In genomic region chr5:147293127-147293910, GRCm38 (mm10) we compare ENCODE assay signal across 8 mouse cellular contexts. TPM values are rescaled to one million over a fixed set of nuclear protein-coding genes. Genes with fewer than 3 reads are reported as not detected.
DNase-seq lines count a peak whose midpoint lies in the region; ATAC-seq lines count a peak whose summit lies in the region.

No protein-coding gene starts in this region.

- H3K36me3 ChIP-seq in intestine, embryonic 15.5 days, result no peaks in the 10 kb centered on the region
- H3K36me3 ChIP-seq in limb, embryonic 15.5 days, result no peaks in the 10 kb centered on the region
- no peaks in the 10 kb centered on the region for H3K36me3 ChIP-seq in midbrain, embryonic 15.5 days (replicated peaks)
- H3K36me3 ChIP-seq in stomach, embryonic 15.5 days, result no peaks in the 10 kb centered on the region

- peak; percentile 84 for ATAC-seq in frontal cortex, adult (ENCODE audit: low TSS enrichment)
- ATAC-seq in intestine, embryonic 15.5 days, result peak; percentile 83
- peak; percentile 55; the same call in 1 of the 2 replicates for ATAC-seq in limb, embryonic 15.5 days (ENCODE audit: insufficient number of reproducible peaks, low FRiP score, low TSS enrichment, low read depth)
- peak; percentile 48; the same call in 1 of the 2 replicates for ATAC-seq in midbrain, embryonic 15.5 days (replicated peaks)
- peak; percentile 85 for ATAC-seq in stomach, embryonic 15.5 days (ENCODE audit: insufficient read depth, low FRiP score, low read depth)

- H3K9me3 ChIP-seq in intestine, embryonic 15.5 days, result no peaks in the 10 kb centered on the region
- H3K9me3 ChIP-seq in limb, embryonic 15.5 days, result no peaks in the 10 kb centered on the region
- H3K9me3 ChIP-seq in midbrain, embryonic 15.5 days, result no peaks in the 10 kb centered on the region
- no peaks in the 10 kb centered on the region for H3K9me3 ChIP-seq in stomach, embryonic 15.5 days

- H3K4me2 ChIP-seq in intestine, embryonic 15.5 days (replicated peaks), result peak overlapping the region; percentile 43
- no peak overlapping the region for H3K4me2 ChIP-seq in limb, embryonic 15.5 days
- H3K4me2 ChIP-seq in midbrain, embryonic 15.5 days, result no peak overlapping the region
- H3K4me2 ChIP-seq in stomach, embryonic 15.5 days, result 0 out of 2 replicates have a peak overlapping the region, but pooled peaks have one; percentile 26

- H3K4me3 ChIP-seq in intestine, embryonic 15.5 days (replicated peaks), result no peak overlapping the region
- no peak overlapping the region for H3K4me3 ChIP-seq in limb, embryonic 15.5 days
- no peak overlapping the region for H3K4me3 ChIP-seq in midbrain, embryonic 15.5 days
- no peak overlapping the region for H3K4me3 ChIP-seq in stomach, embryonic 15.5 days (replicated peaks)

- no peak overlapping the region for H3K9ac ChIP-seq in intestine, embryonic 15.5 days
- no peak overlapping the region for H3K9ac ChIP-seq in limb, embryonic 15.5 days
- H3K9ac ChIP-seq in midbrain, embryonic 15.5 days, result no peak overlapping the region
- no peak overlapping the region for H3K9ac ChIP-seq in stomach, embryonic 15.5 days

- peaks cover 17% of the 10 kb centered on the region for H3K4me1 ChIP-seq in intestine, embryonic 15.5 days (replicated peaks)
- H3K4me1 ChIP-seq in limb, embryonic 15.5 days, result peaks cover 7% of the 10 kb centered on the region
- peaks cover 3% of the 10 kb centered on the region; the same call in 1 of the 2 replicates for H3K4me1 ChIP-seq in midbrain, embryonic 15.5 days
- 0 out of 2 replicates have a peak, but pooled peaks cover 10% of the 10 kb centered on the region for H3K4me1 ChIP-seq in stomach, embryonic 15.5 days

- H3K27me3 ChIP-seq in intestine, embryonic 15.5 days (replicated peaks), result peaks cover 29% of the 10 kb centered on the region
- H3K27me3 ChIP-seq in limb, embryonic 15.5 days, result peaks cover 60% of the 10 kb centered on the region
- peaks cover 62% of the 10 kb centered on the region for H3K27me3 ChIP-seq in midbrain, embryonic 15.5 days (replicated peaks)
- peaks cover 38% of the 10 kb centered on the region for H3K27me3 ChIP-seq in stomach, embryonic 15.5 days (replicated peaks)

- peak overlapping the region; percentile 81 for H3K27ac ChIP-seq in intestine, embryonic 15.5 days
- no peak overlapping the region for H3K27ac ChIP-seq in limb, embryonic 15.5 days
- no peak overlapping the region for H3K27ac ChIP-seq in midbrain, embryonic 15.5 days
- H3K27ac ChIP-seq in stomach, embryonic 15.5 days, result peak overlapping the region; percentile 59; the same call in 1 of the 2 replicates

- WGBS in intestine, embryonic 15.5 days, result 22% methylated on average over 18 of the region's 18 CpGs
- WGBS in limb, embryonic 15.5 days, result 21% methylated on average over 18 of the region's 18 CpGs
- 18% methylated on average over 18 of the region's 18 CpGs for WGBS in midbrain, embryonic 15.5 days
- WGBS in stomach, embryonic 15.5 days, result 14% methylated on average over 18 of the region's 18 CpGs

- peak; percentile 67 for DNase-seq in urinary bladder, postnatal 14 days (ENCODE audit: low spot score)
- no peak for DNase-seq in urinary bladder, postnatal 10 days (ENCODE audit: low spot score)
- DNase-seq in cerebellum, adult 8-10 months, result peak; percentile 42

RNA-seq across cellular contexts. Expression of gene Cdx2, which starts 13.8 kb away (rescaled TPM):
- 36.0 and 38.2 TPM in 2 replicates for polyA plus RNA-seq in intestine, embryonic 15.5 days (2015; fragmentation: Nextera tagmentation; extraction: Ambion mirVana)
- not detected in 2 replicates for polyA plus RNA-seq in limb, embryonic 15.5 days (2015; fragmentation: Nextera tagmentation; extraction: Ambion mirVana)
- not detected in 2 replicates for polyA plus RNA-seq in midbrain, embryonic 15.5 days (2015; fragmentation: Nextera tagmentation; extraction: Ambion mirVana)
- 8.1 and 9.8 TPM in 2 replicates for polyA plus RNA-seq in stomach, embryonic 15.5 days (2015; fragmentation: Nextera tagmentation; extraction: Ambion mirVana)

RNA-seq across cellular contexts. Expression of gene Pdx1, which starts 23.6 kb away (rescaled TPM):
- polyA plus RNA-seq in intestine, embryonic 15.5 days (2015; fragmentation: Nextera tagmentation; extraction: Ambion mirVana), result 5.7 and 5.8 TPM in 2 replicates
- not detected in 2 replicates for polyA plus RNA-seq in limb, embryonic 15.5 days (2015; fragmentation: Nextera tagmentation; extraction: Ambion mirVana)
- polyA plus RNA-seq in midbrain, embryonic 15.5 days (2015; fragmentation: Nextera tagmentation; extraction: Ambion mirVana), result not detected in 2 replicates
- 10.0 and 14.0 TPM in 2 replicates for polyA plus RNA-seq in stomach, embryonic 15.5 days (2015; fragmentation: Nextera tagmentation; extraction: Ambion mirVana)

RNA-seq across cellular contexts. Expression of gene Urad, which starts 28.9 kb away (rescaled TPM):
- 1.6 and 1.7 TPM in 2 replicates for polyA plus RNA-seq in intestine, embryonic 15.5 days (2015; fragmentation: Nextera tagmentation; extraction: Ambion mirVana)
- polyA plus RNA-seq in limb, embryonic 15.5 days (2015; fragmentation: Nextera tagmentation; extraction: Ambion mirVana), result not detected in 2 replicates
- polyA plus RNA-seq in midbrain, embryonic 15.5 days (2015; fragmentation: Nextera tagmentation; extraction: Ambion mirVana), result not detected in 2 replicates
- polyA plus RNA-seq in stomach, embryonic 15.5 days (2015; fragmentation: Nextera tagmentation; extraction: Ambion mirVana), result 0.41 and 0.71 TPM in 2 replicates

Comparison
In these comparisons a context has a peak if more than half of its experiments do, and no peak if none do; other contexts are left out.
1. H3K27ac ChIP-seq: peak in intestine, embryonic 15.5 days (single experiment) and stomach, embryonic 15.5 days (single experiment); none in limb, embryonic 15.5 days (single experiment) and midbrain, embryonic 15.5 days (single experiment).
2. H3K4me2 ChIP-seq: peak in intestine, embryonic 15.5 days (single experiment) and stomach, embryonic 15.5 days (single experiment); none in limb, embryonic 15.5 days (single experiment) and midbrain, embryonic 15.5 days (single experiment).
3. Peak in every context shown above with its lines, with median percentiles within 50 percentile points of each other: ATAC-seq.